Mouse (Mus musculus): ENCODE measurements at regions not wholly inside any gene's neighbourhood (a gene's known extent, or its start where the extent isn't known, plus 50 kb on each side); places are given as distances from the start of the nearest gene placed in this dataset.

- no peak for DNase-seq
Observed at GRCm38 (mm10) chr15:61596318-61596717, 673.5 kb upstream of the A1bg start.

GRCm38 (mm10) chr15:61588956-61589355 lies 666.1 kb upstream of the A1bg start:
- no peak for DNase-seq

- no peak for DNase-seq
Observed at GRCm38 (mm10) chr15:61582335-61582734, 659.5 kb upstream of the A1bg start.

- no peak for DNase-seq
Observed at GRCm38 (mm10) chr15:61563347-61563746, 640.5 kb upstream of the A1bg start.

GRCm38 (mm10) chr15:61562252-61562651 lies 639.4 kb upstream of the A1bg start:
- no peak for DNase-seq

- no peak for DNase-seq
Observed at GRCm38 (mm10) chr15:61553908-61554307, 631.1 kb upstream of the A1bg start.

GRCm38 (mm10) chr15:61553081-61553680 lies 630.4 kb upstream of the A1bg start:
- no peak for DNase-seq

- DNase-seq: no peak
Observed at GRCm38 (mm10) chr15:61551206-61551605, 628.4 kb upstream of the A1bg start.

- DNase-seq: no peak
Observed at GRCm38 (mm10) chr15:61548400-61548799, 625.6 kb upstream of the A1bg start.

- DNase-seq: no peak
Observed at GRCm38 (mm10) chr15:61546608-61547007, 623.8 kb upstream of the A1bg start.

GRCm38 (mm10) chr15:61544074-61544473 lies 621.3 kb upstream of the A1bg start:
- no peak for DNase-seq

GRCm38 (mm10) chr15:61541643-61542042 lies 618.8 kb upstream of the A1bg start:
- no peak for DNase-seq

- no peak for DNase-seq
Observed at GRCm38 (mm10) chr15:61540753-61541421, 618.1 kb upstream of the A1bg start.

GRCm38 (mm10) chr15:61538930-61539329 lies 616.1 kb upstream of the A1bg start:
- DNase-seq: no peak

- DNase-seq: no peak
Observed at GRCm38 (mm10) chr15:61538169-61538755, 615.5 kb upstream of the A1bg start.

- no peak for DNase-seq
Observed at GRCm38 (mm10) chr15:61536332-61536716, 613.5 kb upstream of the A1bg start.

- DNase-seq: no peak
Observed at GRCm38 (mm10) chr15:61535644-61536331, 613.0 kb upstream of the A1bg start.

- no peak for DNase-seq
Observed at GRCm38 (mm10) chr15:61535180-61535579, 612.4 kb upstream of the A1bg start.

GRCm38 (mm10) chr15:61532808-61533207 lies 610.0 kb upstream of the A1bg start:
- DNase-seq: no peak

GRCm38 (mm10) chr15:61532040-61532439 lies 609.2 kb upstream of the A1bg start:
- DNase-seq: no peak

GRCm38 (mm10) chr15:61523036-61523435 lies 600.2 kb upstream of the A1bg start:
- DNase-seq: no peak

- no peak for DNase-seq
Observed at GRCm38 (mm10) chr15:61517265-61517664, 594.5 kb upstream of the A1bg start.

- DNase-seq: no peak
Observed at GRCm38 (mm10) chr15:61514324-61514723, 591.5 kb upstream of the A1bg start.

Data from gastrocnemius, postnatal 10 days (tissue).